Mouse (Mus musculus) ES-E14 (cell line): ENCODE measurements at regions not wholly inside any gene's neighbourhood (a gene's known extent, or its start where the extent isn't known, plus 50 kb on each side); places are given as distances from the start of the nearest gene placed in this dataset.
"Not testable (repeated sequence)": the region's sequence is repeated elsewhere in the genome, so short reads cannot be mapped to it uniquely, and the experiment has no call there.

ENCODE experiments used
- HCFC1 ChIP-seq: IDR thresholded peaks from 2 replicates; pipeline ENCODE4 v1.6.1; 2012; ENCODE audit warnings: low read length, inconsistent platforms, borderline replicate concordance; ENCODE audit not compliant: insufficient read depth
- ZNF384 ChIP-seq: IDR thresholded peaks from 2 replicates; pipeline ENCODE4 v1.6.1; 2012; ENCODE audit warnings: low read depth, low read length, inconsistent platforms

- not testable (repeated sequence) for TF ChIP-seq HCFC1, ZNF384
These were observed 1898.1 kb downstream of the 9330182O14Rik start for GRCm38 (mm10) chr15:42032286-42032685.
